Mouse (Mus musculus) heart, embryonic 14.5 days (tissue): ENCODE results near the gene Sgca. TPM values are rescaled to one million over a fixed set of nuclear protein-coding genes. Genes with fewer than 3 reads are reported as not detected.

ENCODE experiments used
- ATAC-seq: fragments of 200-750 bp; cut with Nextera tagmentation; 2 replicates; pipeline ENCODE4 v1.8.0; 2017; ENCODE audit warnings: low read depth, moderate TSS enrichment; ENCODE audit not compliant: insufficient number of reproducible peaks, insufficient read depth, low FRiP score
- H3K27ac ChIP-seq, 2 experiments: fragments of 200-500 bp in 1 of 2; fragments of 300-500 bp in 1 of 2; sonication (generic) in 1 of 2; replicated peaks in 1 of 2; 2 replicates each; pipeline ENCODE4 v1.5.1; 2012 to 2014; ENCODE audit warnings: low read depth in 2 of 2, low read length in 2 of 2, control low read depth in 1 of 2, mild to moderate bottlenecking in 1 of 2, mixed read lengths in 1 of 2; ENCODE audit not compliant: control insufficient read depth in 1 of 2, insufficient read depth in 1 of 2
- H3K27me3 ChIP-seq: fragments of 300-500 bp; sonication (generic); 2 replicates; pipeline ENCODE4 v1.6.1; 2014; ENCODE audit warnings: mild to moderate bottlenecking, low read length, control low read depth; ENCODE audit not compliant: control insufficient read depth, insufficient read depth
- H3K36me3 ChIP-seq: fragments of 300-500 bp; sonication (generic); 2 replicates; pipeline ENCODE4 v1.6.1; 2014; ENCODE audit warnings: mild to moderate bottlenecking, control low read depth, low read length, mixed read lengths; ENCODE audit not compliant: control insufficient read depth, insufficient read depth
- H3K4me1 ChIP-seq, 2 experiments: fragments of 200-500 bp in 1 of 2; fragments of 300-500 bp in 1 of 2; sonication (generic) in 1 of 2; 2 replicates each; pipeline ENCODE4 v1.6.1; 2012 to 2014; ENCODE audit warnings: low read length in 2 of 2, control low read depth in 1 of 2, mixed read lengths in 1 of 2; ENCODE audit not compliant: control insufficient read depth in 2 of 2, insufficient read depth in 2 of 2
- H3K4me2 ChIP-seq: fragments of 300-500 bp; sonication (generic); 2 replicates; pipeline ENCODE4 v1.6.1; 2014; ENCODE audit warnings: mild to moderate bottlenecking, low read length
- H3K4me3 ChIP-seq, 2 experiments: fragments of 200-500 bp in 1 of 2; fragments of 300-500 bp in 1 of 2; sonication (generic) in 1 of 2; 2 replicates each; pipeline ENCODE4 v1.5.1; 2012 to 2014; ENCODE audit warnings: low read length in 2 of 2, mild to moderate bottlenecking in 2 of 2, control low read depth in 1 of 2, low read depth in 1 of 2, moderate library complexity in 1 of 2; ENCODE audit not compliant: control insufficient read depth in 1 of 2, insufficient read depth in 1 of 2
- H3K9ac ChIP-seq: fragments of 300-500 bp; sonication (generic); 2 replicates; pipeline ENCODE4 v1.6.1; 2014; ENCODE audit warnings: mild to moderate bottlenecking, low read length
- H3K9me3 ChIP-seq: fragments of 300-500 bp; sonication (generic); 2 replicates; pipeline ENCODE4 v1.6.1; 2016; ENCODE audit warnings: low read length, control low read depth; ENCODE audit not compliant: control insufficient read depth
- WGBS: fragments of 180-500 bp; shearing (Covaris S2); extraction: QIAGEN DNeasy Blood & Tissue Kit; methylation state at CpG from one replicate; pipeline ENCODE4 v1.1.7; 2014; 5-methylcytosine and 5-hydroxymethylcytosine counted together
- polyA plus RNA-seq: library from polyadenylated mRNA; unstranded; fragments of >200 nt; fragmentation: Nextera tagmentation; extraction: Ambion mirVana; gene quantifications from 2 replicates; pipeline ENCODE4 v1.2.1, GENCODE M21; 2014

Sgca gene
- polyA plus RNA-seq, 1 experiment from 2014 or later = 34.6 TPM

GRCm38 (mm10) chr11:95000548-95000947, 24.4 kb upstream of the Sgca start:
- Histone ChIP-seq H3K27ac (peak overlapping the region; percentile 6 to 7; a peak in 1 of 4 replicates), H3K4me1 (peaks cover 14 to 44% of the 10 kb centered on the region in 2 experiments), H3K9me3 (no peaks in the 10 kb centered on the region), H3K9ac (no peak overlapping the region), H3K27me3 (no peaks in the 10 kb centered on the region), H3K4me2 (peak overlapping the region; percentile 16; the same call in 1 of the 2 replicates), H3K36me3 (peaks cover 95% of the 10 kb centered on the region), H3K4me3 (no peak overlapping the region)
- WGBS = 18% methylated on average over 4 of the region's 4 CpGs
- ATAC-seq = no peak

- Histone ChIP-seq H3K27ac (0 out of 4 replicates have a peak overlapping the region, but pooled peaks of 1 of the 2 experiments have one; percentile 4), H3K9me3 (no peaks in the 10 kb centered on the region), H3K36me3 (peaks cover 95% of the 10 kb centered on the region), H3K4me2 (no peak overlapping the region), H3K9ac (no peak overlapping the region), H3K4me3 (no peak overlapping the region), H3K27me3 (no peaks in the 10 kb centered on the region), H3K4me1 (peaks cover 16 to 49% of the 10 kb centered on the region in 2 experiments)
- no peak for ATAC-seq
- 70% methylated on average over 8 of the region's 8 CpGs for WGBS
These were observed 24.0 kb upstream of the Sgca start for GRCm38 (mm10) chr11:95000128-95000527.

GRCm38 (mm10) chr11:94998041-94998531, 22.0 kb upstream of the Sgca start:
- Histone ChIP-seq H3K27ac (no peak overlapping the region), H3K9ac (no peak overlapping the region), H3K27me3 (no peaks in the 10 kb centered on the region), H3K36me3 (peaks cover 87% of the 10 kb centered on the region), H3K4me3 (no peak overlapping the region), H3K9me3 (no peaks in the 10 kb centered on the region), H3K4me1 (peaks cover 32 to 55% of the 10 kb centered on the region in 2 experiments), H3K4me2 (no peak overlapping the region)
- WGBS = 80% methylated on average over 15 of the region's 16 CpGs
- no peak for ATAC-seq

DNA sequence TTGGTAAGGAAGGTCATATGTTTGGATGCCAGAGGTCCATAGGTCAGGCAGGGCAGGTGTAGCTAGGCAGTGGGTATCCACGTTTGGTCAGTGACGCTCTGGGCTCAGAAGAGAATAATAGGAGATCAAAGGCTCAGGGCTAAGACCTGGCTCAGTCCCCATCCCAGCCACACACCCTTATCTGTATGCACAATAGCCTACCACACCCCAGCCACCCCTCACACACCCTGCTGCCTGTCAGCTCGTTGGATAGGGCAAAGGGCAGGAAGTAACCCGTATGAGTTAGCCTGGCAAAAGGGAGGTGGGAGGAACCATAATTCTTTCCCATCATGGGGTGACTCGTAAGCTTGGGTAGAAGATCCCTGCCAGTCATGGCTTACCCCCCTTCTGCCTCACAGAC, 21.5 kb upstream of the Sgca start:
- H3K27ac ChIP-seq = no peak overlapping the region
- WGBS = 62% methylated on average over 5 of the region's 5 CpGs
- H3K4me3 ChIP-seq = no peak overlapping the region
- no peak for ATAC-seq
- H3K4me1 ChIP-seq = peaks cover 34 to 59% of the 10 kb centered on the region in 2 experiments
- H3K27me3 ChIP-seq = no peaks in the 10 kb centered on the region
- H3K36me3 ChIP-seq = peaks cover 82% of the 10 kb centered on the region
- H3K4me2 ChIP-seq = no peak overlapping the region
- no peak overlapping the region for H3K9ac ChIP-seq
- H3K9me3 ChIP-seq = no peaks in the 10 kb centered on the region

GRCm38 (mm10) chr11:94996984-94997383, 20.9 kb upstream of the Sgca start:
- Histone ChIP-seq H3K36me3 (peaks cover 76% of the 10 kb centered on the region), H3K9me3 (no peaks in the 10 kb centered on the region), H3K27ac (no peak overlapping the region), H3K4me1 (peaks cover 34 to 61% of the 10 kb centered on the region in 2 experiments), H3K4me3 (no peak overlapping the region), H3K9ac (no peak overlapping the region), H3K4me2 (no peak overlapping the region), H3K27me3 (no peaks in the 10 kb centered on the region)
- ATAC-seq = no peak
- WGBS = 87% methylated on average over 6 of the region's 6 CpGs

DNA sequence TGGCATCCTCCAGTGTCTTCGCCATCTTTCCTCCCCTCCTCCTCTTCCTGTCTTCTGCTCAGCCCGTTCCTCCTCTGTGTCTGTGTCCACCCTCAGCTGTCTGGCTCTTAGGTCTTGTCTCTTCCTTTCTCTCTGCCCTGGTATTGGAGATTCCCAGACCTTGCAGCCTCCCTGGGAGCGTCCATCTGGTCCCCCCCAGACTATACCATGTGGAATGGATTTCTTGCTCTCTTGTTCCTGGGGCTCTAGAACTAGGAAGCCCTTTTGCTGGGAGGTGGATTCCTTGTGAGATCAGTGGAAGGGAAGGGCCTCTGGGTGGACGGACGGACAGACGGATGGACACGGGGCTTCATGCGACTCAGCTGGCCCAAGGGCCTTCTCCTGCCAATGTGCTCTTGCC, 20.0 kb upstream of the Sgca start:
- Histone ChIP-seq H3K9ac (no peak overlapping the region), H3K4me3 (no peak overlapping the region), H3K9me3 (no peaks in the 10 kb centered on the region), H3K4me2 (peak overlapping the region; percentile 96), H3K27ac (no peak overlapping the region), H3K27me3 (no peaks in the 10 kb centered on the region), H3K4me1 (peaks cover 33 to 57% of the 10 kb centered on the region in 2 experiments), H3K36me3 (peaks cover 67% of the 10 kb centered on the region)
- no peak for ATAC-seq
- WGBS = 81% methylated on average over 8 of the region's 8 CpGs

DNA sequence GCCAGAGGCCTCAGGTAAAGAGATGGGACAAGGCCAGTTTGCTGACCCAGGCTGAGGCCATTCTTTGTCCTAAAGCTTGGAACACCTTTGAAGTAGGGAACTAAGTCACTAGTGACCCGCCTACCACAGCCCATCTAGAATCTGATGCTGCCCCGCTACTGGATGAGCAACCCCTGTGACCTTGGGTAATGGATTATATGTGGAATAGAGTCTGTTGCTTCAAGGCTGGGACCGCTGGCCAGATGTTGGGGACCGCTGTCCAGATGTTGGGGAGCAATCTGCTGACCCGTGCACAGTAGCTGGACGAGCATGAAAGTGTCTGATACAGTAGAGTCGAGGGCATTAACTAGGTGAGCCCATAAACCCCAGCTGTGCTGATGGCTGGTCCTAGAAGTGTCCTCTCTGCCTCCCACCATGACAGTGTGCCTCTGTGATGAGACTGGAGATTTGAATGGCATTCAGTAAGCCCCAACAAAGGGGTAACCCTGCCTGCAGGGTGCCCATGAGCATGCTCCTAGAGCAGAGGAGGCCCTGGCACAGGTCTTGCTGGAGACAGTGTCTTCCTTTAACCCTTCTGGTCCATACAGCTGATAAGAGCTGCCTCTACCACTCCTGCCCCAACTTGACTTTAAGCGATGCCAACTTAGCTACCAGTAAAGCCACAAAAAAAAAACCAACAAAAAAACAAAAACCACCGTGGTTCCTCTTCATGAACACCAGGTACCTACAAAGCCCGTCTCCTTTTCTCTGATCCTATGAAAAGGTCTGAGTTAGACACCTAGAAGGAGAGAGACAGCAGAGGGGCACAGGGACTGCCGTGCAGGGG, 19.0 kb upstream of the Sgca start:
- Histone ChIP-seq H3K4me1 (peaks cover 29 to 52% of the 10 kb centered on the region in 2 experiments), H3K9ac (peak overlapping the region; percentile 94), H3K4me2 (peak overlapping the region; percentile 96), H3K4me3 (peak overlapping the region in 1 of 2 experiments; percentile 84; a peak in 2 of 4 replicates), H3K9me3 (no peaks in the 10 kb centered on the region), H3K27ac (peak overlapping the region in 1 of 2 experiments; percentile 93; a peak in 1 of 4 replicates), H3K36me3 (peaks cover 61% of the 10 kb centered on the region), H3K27me3 (no peaks in the 10 kb centered on the region)
- WGBS = 89% methylated on average over 11 of the region's 11 CpGs
- no peak for ATAC-seq
